Mouse (Mus musculus) midbrain, embryonic 13.5 days (tissue): Measurements from ENCODE around the gene Smad6. TPM values are rescaled to one million over a fixed set of nuclear protein-coding genes. Genes with fewer than 3 reads are reported as not detected.

ENCODE experiments used
- ATAC-seq: fragments of 200-750 bp; cut with Nextera tagmentation; 2 replicates; pipeline ENCODE4 v1.8.0; 2017; ENCODE audit warnings: mild to moderate bottlenecking, moderate TSS enrichment, moderate library complexity
- H3K27ac ChIP-seq: fragments of 300-500 bp; sonication (generic); 2 replicates; pipeline ENCODE4 v1.5.1; 2015; ENCODE audit warnings: inconsistent platforms, mild to moderate bottlenecking, moderate library complexity
- H3K27me3 ChIP-seq: fragments of 300-500 bp; sonication (generic); 2 replicates; pipeline ENCODE4 v1.6.1; 2015; ENCODE audit warnings: mild to moderate bottlenecking, inconsistent platforms
- H3K36me3 ChIP-seq: fragments of 300-500 bp; sonication (generic); 2 replicates; pipeline ENCODE4 v1.6.1; 2015; ENCODE audit warnings: mild to moderate bottlenecking, inconsistent platforms
- H3K4me1 ChIP-seq: fragments of 300-500 bp; sonication (generic); replicated peaks from 2 replicates; pipeline ENCODE4 v1.6.1; 2015; ENCODE audit warnings: inconsistent platforms
- H3K4me2 ChIP-seq: fragments of 300-500 bp; sonication (generic); replicated peaks from 2 replicates; pipeline ENCODE4 v1.6.1; 2015; ENCODE audit warnings: moderate library complexity, mild to moderate bottlenecking, inconsistent platforms
- H3K4me3 ChIP-seq: fragments of 300-500 bp; sonication (generic); replicated peaks from 2 replicates; pipeline ENCODE4 v1.5.1; 2015; ENCODE audit warnings: mild to moderate bottlenecking, inconsistent platforms
- H3K9ac ChIP-seq: fragments of 300-500 bp; sonication (generic); replicated peaks from 2 replicates; pipeline ENCODE4 v1.6.1; 2015; ENCODE audit warnings: mild to moderate bottlenecking, inconsistent platforms
- H3K9me3 ChIP-seq: fragments of 300-500 bp; sonication (generic); 2 replicates; pipeline ENCODE4 v1.6.1; 2016; ENCODE audit warnings: mild to moderate bottlenecking, inconsistent platforms
- WGBS: fragments of 180-500 bp; shearing (Covaris S2); methylation state at CpG from one replicate; pipeline ENCODE4 v1.1.7; 2015; 5-methylcytosine and 5-hydroxymethylcytosine counted together
- polyA plus RNA-seq: library from polyadenylated mRNA; unstranded; fragments of >200 nt; fragmentation: Nextera tagmentation; extraction: Ambion mirVana; gene quantifications from 2 replicates; pipeline ENCODE4 v1.2.1, GENCODE M21; 2015

The Smad6 gene
- polyA plus RNA-seq, 1 experiment from 2014 or later: 2.4 TPM

DNA sequence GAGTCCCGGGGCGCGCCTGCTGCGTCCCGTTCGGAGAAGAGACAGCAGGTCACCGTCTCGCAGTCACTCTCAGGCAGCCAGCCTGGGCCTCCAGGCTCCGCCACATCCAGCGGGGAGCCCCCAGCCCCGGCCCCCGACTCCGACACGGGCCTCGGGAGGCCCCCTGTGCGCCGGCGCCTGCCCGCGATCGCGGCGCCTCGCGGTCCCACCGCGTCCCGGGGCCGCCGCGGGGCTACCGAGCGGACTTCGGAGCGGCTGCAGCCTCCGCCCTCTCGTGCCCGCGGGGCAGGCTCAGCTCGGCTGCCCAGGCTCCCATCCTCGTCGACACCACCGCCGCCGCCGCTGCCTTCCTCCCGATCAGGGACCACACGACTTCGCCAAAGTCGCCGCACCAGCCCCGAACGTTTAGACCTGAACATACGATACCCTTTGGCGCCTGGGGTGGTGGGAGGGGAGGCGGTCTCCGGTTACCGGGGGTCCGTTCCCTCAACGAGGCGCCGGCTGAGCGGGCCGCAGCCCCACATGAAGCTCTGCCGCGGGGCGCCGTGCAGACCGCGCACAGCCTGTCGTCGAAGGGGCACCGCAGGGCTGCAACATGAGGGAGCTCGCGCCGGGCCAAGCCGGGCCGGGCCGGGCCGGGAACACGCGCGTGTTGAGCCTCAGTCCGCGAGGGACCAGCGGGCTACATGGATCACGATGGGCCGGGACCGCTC lies 1.1 kb downstream of the Smad6 start:
- Histone ChIP-seq H3K9me3 (no peaks in the 10 kb centered on the region), H3K27me3 (peaks cover 50% of the 10 kb centered on the region), H3K27ac (peak overlapping the region; percentile 84), H3K4me3 (peak overlapping the region; percentile 50), H3K36me3 (no peaks in the 10 kb centered on the region), H3K4me1 (peaks cover 75% of the 10 kb centered on the region), H3K4me2 (peak overlapping the region; percentile 93), H3K9ac (peak overlapping the region; percentile 77)
- WGBS: under 1% methylated on average over 84 of the region's 89 CpGs
- no peak for ATAC-seq

DNA sequence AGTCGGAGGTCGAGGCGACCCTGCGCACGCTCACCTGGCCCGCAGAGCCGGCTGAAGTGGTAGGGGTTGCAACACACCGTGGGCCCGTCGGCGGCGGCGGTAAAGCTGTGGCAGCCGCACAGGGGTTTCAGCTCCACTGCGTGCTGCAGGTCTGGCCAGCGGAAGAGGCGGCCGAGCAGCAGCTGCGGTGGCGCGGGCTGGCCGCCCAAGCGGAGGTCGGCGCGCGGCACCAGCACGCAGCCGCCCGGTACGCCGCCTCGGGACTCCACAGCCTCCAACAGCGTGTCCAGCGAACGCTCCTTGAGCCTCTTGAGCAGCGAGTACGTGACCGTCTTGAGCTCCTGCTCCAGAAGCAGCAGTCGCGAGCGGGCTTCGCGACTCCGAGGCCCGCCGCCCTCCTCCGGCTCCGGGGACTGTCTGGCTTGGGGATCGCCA lies 1.7 kb downstream of the Smad6 start:
- no peak for ATAC-seq
- under 1% methylated on average over 50 of the region's 50 CpGs for WGBS
- peaks cover 50% of the 10 kb centered on the region for H3K27me3 ChIP-seq

DNA sequence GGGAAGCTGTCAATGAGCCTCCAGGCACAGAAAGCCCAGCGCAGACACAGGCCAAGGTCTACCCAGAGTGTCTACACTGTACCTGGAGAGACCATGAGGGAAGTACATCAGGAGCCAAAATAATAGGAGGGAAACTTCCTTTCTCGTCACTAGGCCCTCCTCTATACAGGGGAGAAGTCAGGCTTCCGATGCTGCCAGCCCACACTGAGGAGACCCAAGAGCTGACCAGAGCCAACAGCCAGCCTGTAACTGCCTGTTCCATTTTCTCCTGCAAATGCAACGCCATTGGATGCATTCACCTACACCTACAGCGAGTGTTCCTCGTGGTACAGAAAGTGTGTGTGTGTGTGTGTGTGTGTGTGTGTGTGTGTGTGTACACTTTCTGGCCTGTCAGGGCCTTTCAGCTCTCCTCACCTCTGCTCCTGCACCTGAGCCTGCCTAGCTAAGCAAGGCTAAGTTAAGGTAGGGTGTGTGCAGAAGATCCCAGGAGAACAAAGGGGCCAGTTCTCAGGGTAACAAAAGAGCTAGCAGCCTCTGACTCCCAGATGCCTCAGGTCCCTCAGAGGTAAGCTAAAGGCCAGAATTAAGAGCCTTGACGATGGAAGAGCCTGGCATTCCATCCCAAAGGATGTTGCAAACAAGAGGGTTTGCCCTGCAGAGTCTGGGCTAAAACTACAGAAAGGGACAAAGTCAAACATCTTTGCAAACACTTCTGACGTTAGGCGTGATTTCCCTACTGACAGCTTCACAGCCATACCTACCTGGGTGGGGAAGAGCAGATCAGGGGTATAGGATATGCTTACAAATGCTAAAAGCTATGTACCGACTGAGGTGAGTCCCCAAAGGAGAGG lies 2.6 kb downstream of the Smad6 start:
- H3K36me3 ChIP-seq: no peaks in the 10 kb centered on the region
- H3K4me1 ChIP-seq: peaks cover 79% of the 10 kb centered on the region
- peaks cover 50% of the 10 kb centered on the region for H3K27me3 ChIP-seq
- no peak overlapping the region for H3K27ac ChIP-seq
- peak overlapping the region; percentile 50 for H3K4me3 ChIP-seq
- H3K9ac ChIP-seq: peak overlapping the region; percentile 77
- H3K4me2 ChIP-seq: peak overlapping the region; percentile 93
- no peaks in the 10 kb centered on the region for H3K9me3 ChIP-seq
- 5% methylated on average over 10 of the region's 10 CpGs for WGBS
- no peak for ATAC-seq

More for the DNA sequence above, 1.7 kb downstream of the Smad6 start:
- Histone ChIP-seq H3K4me2 (peak overlapping the region; percentile 93), H3K4me1 (peaks cover 77% of the 10 kb centered on the region), H3K36me3 (no peaks in the 10 kb centered on the region), H3K9me3 (no peaks in the 10 kb centered on the region), H3K4me3 (peak overlapping the region; percentile 50), H3K27ac (no peak overlapping the region), H3K9ac (peak overlapping the region; percentile 77)

GRCm38 (mm10) chr9:64017861-64018793 lies 3.7 kb downstream of the Smad6 start:
- no peaks in the 10 kb centered on the region for H3K9me3 ChIP-seq
- no peaks in the 10 kb centered on the region for H3K36me3 ChIP-seq
- WGBS: 4% methylated on average over 23 of the region's 23 CpGs
- peaks cover 44% of the 10 kb centered on the region for H3K27me3 ChIP-seq
- peak overlapping the region; percentile 93 for H3K4me2 ChIP-seq
- H3K4me1 ChIP-seq: peaks cover 74% of the 10 kb centered on the region
- H3K9ac ChIP-seq: peak overlapping the region; percentile 41
- H3K4me3 ChIP-seq: peak overlapping the region; percentile 50
- H3K27ac ChIP-seq: no peak overlapping the region
- ATAC-seq: no peak

GRCm38 (mm10) chr9:64016648-64017400 lies 5.0 kb downstream of the Smad6 start:
- Histone ChIP-seq H3K9ac (peak overlapping the region; percentile 50; the same call in 1 of the 2 replicates), H3K36me3 (peaks cover 4% of the 10 kb centered on the region), H3K4me2 (peak overlapping the region; percentile 93), H3K9me3 (no peaks in the 10 kb centered on the region), H3K4me3 (peak overlapping the region; percentile 15), H3K27me3 (peaks cover 36% of the 10 kb centered on the region), H3K27ac (no peak overlapping the region), H3K4me1 (peaks cover 61% of the 10 kb centered on the region)
- 3% methylated on average over 25 of the region's 25 CpGs for WGBS
- no peak for ATAC-seq

DNA sequence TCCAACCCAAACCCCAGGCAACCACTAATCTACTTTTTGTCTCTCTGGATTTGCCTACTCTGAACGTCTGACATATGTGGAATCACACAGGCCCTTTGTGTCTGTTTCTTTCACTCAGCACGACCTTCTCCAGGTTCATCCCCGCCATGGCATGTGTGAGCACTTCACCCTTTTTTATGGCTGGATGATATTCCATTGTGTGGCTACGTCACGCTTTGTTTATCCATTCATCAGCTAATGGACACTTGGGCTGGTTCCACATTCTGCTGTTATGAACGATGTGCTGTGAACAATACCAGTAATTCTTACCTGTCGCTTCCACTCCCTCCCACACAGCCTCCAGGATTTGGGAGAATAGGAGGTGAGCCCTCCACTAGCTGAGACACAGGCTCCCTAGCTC lies 5.8 kb downstream of the Smad6 start:
- WGBS: 26% methylated on average over 7 of the region's 7 CpGs
- Histone ChIP-seq H3K36me3 (peaks cover 12% of the 10 kb centered on the region), H3K4me3 (no peak overlapping the region), H3K9ac (no peak overlapping the region), H3K27me3 (peaks cover 33% of the 10 kb centered on the region), H3K4me1 (peaks cover 54% of the 10 kb centered on the region), H3K4me2 (no peak overlapping the region), H3K27ac (no peak overlapping the region), H3K9me3 (no peaks in the 10 kb centered on the region)
- no peak for ATAC-seq

GRCm38 (mm10) chr9:64014801-64015200 lies 7.1 kb downstream of the Smad6 start:
- Histone ChIP-seq H3K9ac (no peak overlapping the region), H3K4me2 (no peak overlapping the region), H3K4me1 (peaks cover 41% of the 10 kb centered on the region), H3K9me3 (no peaks in the 10 kb centered on the region), H3K27ac (no peak overlapping the region), H3K27me3 (peaks cover 29% of the 10 kb centered on the region), H3K4me3 (no peak overlapping the region), H3K36me3 (peaks cover 12% of the 10 kb centered on the region)
- 77% methylated on average over 6 of the region's 6 CpGs for WGBS
- no peak for ATAC-seq

- 100% methylated on average over 1 of the region's 1 CpGs for WGBS
- Histone ChIP-seq H3K4me3 (no peak overlapping the region), H3K36me3 (peaks cover 12% of the 10 kb centered on the region), H3K4me2 (no peak overlapping the region), H3K9ac (no peak overlapping the region), H3K9me3 (no peaks in the 10 kb centered on the region), H3K4me1 (peaks cover 7% of the 10 kb centered on the region), H3K27me3 (peaks cover 3% of the 10 kb centered on the region; the same call in 1 of the 2 replicates), H3K27ac (no peak overlapping the region)
- no peak for ATAC-seq
Observed at GRCm38 (mm10) chr9:64011356-64011755, 10.5 kb downstream of the Smad6 start.

- ATAC-seq: no peak
- no peak overlapping the region for H3K27ac ChIP-seq
- H3K9me3 ChIP-seq: no peaks in the 10 kb centered on the region
- H3K4me2 ChIP-seq: no peak overlapping the region
- WGBS: 81% methylated on average over 7 of the region's 7 CpGs
- H3K36me3 ChIP-seq: no peaks in the 10 kb centered on the region
- H3K9ac ChIP-seq: no peak overlapping the region
- peaks cover 21% of the 10 kb centered on the region for H3K4me1 ChIP-seq
- H3K4me3 ChIP-seq: no peak overlapping the region
- H3K27me3 ChIP-seq: no peaks in the 10 kb centered on the region
Observed at GRCm38 (mm10) chr9:64002981-64003380, 18.9 kb downstream of the Smad6 start.

GRCm38 (mm10) chr9:64001081-64001480 lies 20.8 kb downstream of the Smad6 start:
- Histone ChIP-seq H3K27me3 (no peaks in the 10 kb centered on the region), H3K4me3 (no peak overlapping the region), H3K36me3 (no peaks in the 10 kb centered on the region), H3K4me2 (no peak overlapping the region), H3K9me3 (no peaks in the 10 kb centered on the region), H3K9ac (no peak overlapping the region), H3K4me1 (peaks cover 26% of the 10 kb centered on the region), H3K27ac (no peak overlapping the region)
- 77% methylated on average over 7 of the region's 7 CpGs for WGBS
- no peak for ATAC-seq

DNA sequence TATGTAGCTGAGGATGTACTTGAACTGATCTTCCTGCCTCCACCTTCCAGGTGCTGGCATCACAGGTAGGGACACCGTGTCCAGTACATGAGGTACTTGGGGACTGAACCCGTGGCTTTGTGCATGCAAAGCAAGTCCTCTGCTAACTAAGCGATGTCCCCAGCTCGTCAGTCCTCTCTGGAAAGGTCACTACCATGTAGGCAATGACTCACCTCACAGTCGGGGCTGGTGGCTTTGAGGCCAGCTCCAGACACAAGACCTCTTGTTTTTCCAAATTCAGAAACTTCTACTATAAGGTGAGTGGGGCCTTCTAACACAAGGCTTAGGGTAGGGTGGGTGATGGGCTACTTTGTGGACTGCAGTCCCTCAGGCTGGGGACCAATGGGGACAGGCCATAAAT lies 21.8 kb downstream of the Smad6 start:
- H3K4me1 ChIP-seq: peaks cover 26% of the 10 kb centered on the region
- H3K4me2 ChIP-seq: no peak overlapping the region
- H3K9me3 ChIP-seq: no peaks in the 10 kb centered on the region
- no peak overlapping the region for H3K4me3 ChIP-seq
- H3K27me3 ChIP-seq: no peaks in the 10 kb centered on the region
- ATAC-seq: no peak
- H3K9ac ChIP-seq: no peak overlapping the region
- WGBS: 94% methylated on average over 5 of the region's 5 CpGs
- H3K36me3 ChIP-seq: no peaks in the 10 kb centered on the region
- H3K27ac ChIP-seq: no peak overlapping the region
